Mouse (Mus musculus) hindbrain, embryonic 15.5 days (tissue): ENCODE measurements around the gene Tmc7. TPM values are rescaled to one million over a fixed set of nuclear protein-coding genes. Genes with fewer than 3 reads are reported as not detected.

ENCODE experiments used
- ATAC-seq: fragments of 200-750 bp; cut with Nextera tagmentation; 2 replicates; pipeline ENCODE4 v1.8.0; 2017; ENCODE audit warnings: low read depth, moderate number of reproducible peaks, moderate TSS enrichment; ENCODE audit not compliant: low FRiP score
- H3K27ac ChIP-seq: fragments of 300-500 bp; sonication (generic); replicated peaks from 2 replicates; pipeline ENCODE4 v1.5.1; 2015; ENCODE audit warnings: mild to moderate bottlenecking, inconsistent platforms
- H3K27me3 ChIP-seq: fragments of 300-500 bp; sonication (generic); 2 replicates; pipeline ENCODE4 v1.6.1; 2015; ENCODE audit warnings: control low read depth, inconsistent platforms
- H3K36me3 ChIP-seq: fragments of 300-500 bp; sonication (generic); 2 replicates; pipeline ENCODE4 v1.6.1; 2015; ENCODE audit warnings: control low read depth, inconsistent platforms
- H3K4me1 ChIP-seq: fragments of 300-500 bp; sonication (generic); replicated peaks from 2 replicates; pipeline ENCODE4 v1.6.1; 2015; ENCODE audit warnings: control low read depth, inconsistent platforms
- H3K4me2 ChIP-seq: fragments of 300-500 bp; sonication (generic); 2 replicates; pipeline ENCODE4 v1.6.1; 2015; ENCODE audit warnings: moderate library complexity, mild to moderate bottlenecking, inconsistent platforms
- H3K4me3 ChIP-seq: fragments of 300-500 bp; sonication (generic); 2 replicates; pipeline ENCODE4 v1.5.1; 2015; ENCODE audit warnings: mild to moderate bottlenecking, inconsistent platforms
- H3K9ac ChIP-seq: fragments of 300-500 bp; sonication (generic); 2 replicates; pipeline ENCODE4 v1.6.1; 2015; ENCODE audit warnings: inconsistent platforms
- H3K9me3 ChIP-seq: fragments of 300-500 bp; sonication (generic); 2 replicates; pipeline ENCODE4 v1.6.1; 2016; ENCODE audit warnings: control low read depth, inconsistent platforms
- WGBS: fragments of 180-500 bp; shearing (Covaris S2); methylation state at CpG from one replicate; pipeline ENCODE4 v1.1.7; 2015; 5-methylcytosine and 5-hydroxymethylcytosine counted together
- polyA plus RNA-seq: library from polyadenylated mRNA; unstranded; fragments of >200 nt; fragmentation: Nextera tagmentation; extraction: Ambion mirVana; gene quantifications from 2 replicates; pipeline ENCODE4 v1.2.1, GENCODE M21; 2015

Tmc7 gene
- polyA plus RNA-seq, 1 experiment from 2014 or later = 6.9 TPM

DNA sequence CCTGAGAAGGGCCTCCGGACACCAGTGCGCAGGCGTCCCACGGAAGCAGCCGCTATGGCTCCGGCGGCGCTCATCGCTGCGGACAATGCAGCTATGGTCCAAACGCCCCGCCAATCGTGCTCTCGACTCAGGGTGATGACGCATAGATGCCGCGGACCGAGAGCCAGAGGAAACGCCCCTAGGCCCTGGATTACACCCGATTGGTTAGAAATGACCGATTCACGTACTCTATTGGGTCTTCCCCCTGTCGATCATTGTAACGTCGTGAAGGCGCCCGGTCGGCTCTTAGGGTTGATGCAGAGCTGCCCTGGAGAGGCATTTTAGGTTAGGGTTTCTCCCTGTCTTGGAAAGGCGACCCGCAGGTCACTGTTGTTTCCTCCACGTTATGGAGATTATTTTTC lies 51.4 kb downstream of the Tmc7 start, which contains the start of gene Coq7:
Gene Coq7, minus strand, starts transcription at position 179 of the 401 bp plus-strand sequence.
- H3K4me2 ChIP-seq = peak within 1 kb of the TSS; percentile 69
- H3K9me3 ChIP-seq = no peaks in the 10 kb centered on the region
- H3K4me1 ChIP-seq = peaks cover 13% of the 10 kb centered on the region
- peak; percentile 100 for ATAC-seq
- H3K27me3 ChIP-seq = no peaks in the 10 kb centered on the region
- peak within 1 kb of the TSS; percentile 54 for H3K9ac ChIP-seq
- peak within 1 kb of the TSS; percentile 94 for H3K27ac ChIP-seq
- peak within 1 kb of the TSS; percentile 50 for H3K4me3 ChIP-seq
- WGBS = under 1% methylated on average over 31 of the region's 31 CpGs
- H3K36me3 ChIP-seq = 0 out of 2 replicates have a peak, but pooled peaks cover 3% of the 10 kb centered on the region

DNA sequence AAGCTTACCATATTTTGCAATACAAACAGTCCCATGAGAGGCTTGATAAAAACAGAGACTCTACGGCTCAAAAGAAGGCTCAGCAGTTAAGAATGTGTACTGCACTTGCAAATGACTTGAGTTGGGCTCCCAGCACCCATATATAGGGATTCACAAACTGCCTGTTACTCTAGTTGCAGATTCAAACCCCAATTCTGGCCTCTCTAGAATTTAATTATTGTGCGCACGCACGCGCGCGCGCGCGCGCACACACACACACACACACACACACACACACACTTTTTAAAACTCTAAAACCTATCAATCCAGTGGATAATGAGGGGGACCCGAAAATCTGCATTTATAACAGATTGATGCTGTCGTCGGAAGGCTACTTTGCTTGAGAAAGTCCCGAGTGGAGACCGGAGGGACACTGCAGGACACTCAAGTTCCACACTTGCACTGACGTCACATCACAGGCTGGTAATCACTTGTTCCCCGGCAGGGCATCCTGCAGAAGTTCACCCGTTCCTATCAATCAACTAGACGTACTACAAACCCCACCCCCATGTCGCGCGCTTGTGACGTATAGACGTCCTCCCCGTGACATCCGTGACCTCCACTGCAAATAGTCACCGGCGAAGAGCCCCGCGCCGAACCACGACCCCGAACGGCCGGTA lies 51.9 kb downstream of the Tmc7 start:
- WGBS = under 1% methylated on average over 36 of the region's 36 CpGs
- Histone ChIP-seq H3K27me3 (no peaks in the 10 kb centered on the region), H3K4me3 (peak overlapping the region; percentile 50), H3K4me2 (peak overlapping the region; percentile 69), H3K27ac (peak overlapping the region; percentile 94), H3K9me3 (no peaks in the 10 kb centered on the region), H3K36me3 (no peaks in the 10 kb centered on the region), H3K4me1 (peaks cover 13% of the 10 kb centered on the region), H3K9ac (peak overlapping the region; percentile 54)
- ATAC-seq = peak; percentile 97

DNA sequence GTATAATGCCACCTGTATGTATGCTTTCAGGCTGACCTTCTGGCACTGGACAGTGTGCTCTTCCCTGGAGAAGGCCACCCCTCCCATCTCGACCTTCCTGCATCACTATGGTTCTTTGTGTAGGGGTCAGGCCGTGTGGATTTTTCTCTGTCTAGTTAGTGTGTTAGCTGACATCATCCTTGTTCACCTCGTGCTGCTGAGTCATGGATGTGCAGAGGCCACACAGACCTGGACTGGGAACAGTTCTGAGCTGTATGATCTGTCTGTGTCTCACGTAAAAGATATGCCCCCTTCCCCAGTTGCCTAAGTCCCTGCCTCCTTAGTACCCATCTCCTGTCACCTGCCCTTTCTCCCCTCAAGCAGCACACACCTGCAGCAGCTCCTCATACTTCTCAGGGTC lies 57.6 kb downstream of the Tmc7 start:
- peaks cover 2% of the 10 kb centered on the region; the same call in 1 of the 2 replicates for H3K4me1 ChIP-seq
- 92% methylated on average over 4 of the region's 4 CpGs for WGBS

DNA sequence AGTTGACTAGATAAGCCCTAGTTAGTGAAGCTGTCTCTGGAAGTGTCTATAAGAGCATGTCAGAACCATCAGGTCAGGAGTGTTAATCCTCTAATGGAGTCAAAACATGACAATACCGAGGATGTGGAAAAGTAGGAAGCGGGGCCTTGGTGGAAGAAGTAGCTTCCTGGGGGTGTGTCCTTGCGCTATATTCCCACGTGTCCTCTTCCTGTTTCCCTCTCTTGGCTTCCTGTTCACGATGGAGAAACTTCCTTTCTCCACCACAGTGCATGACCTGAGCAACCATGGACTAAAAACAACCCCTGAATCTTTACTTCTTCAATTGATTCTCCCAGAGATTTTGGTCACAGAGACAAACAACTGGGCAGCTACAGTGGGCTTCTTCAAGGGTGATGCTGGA lies 62.5 kb downstream of the Tmc7 start:
- Histone ChIP-seq H3K36me3 (0 out of 2 replicates have a peak, but pooled peaks cover 5% of the 10 kb centered on the region), H3K4me3 (no peak overlapping the region), H3K9ac (no peak overlapping the region), H3K9me3 (no peaks in the 10 kb centered on the region), H3K4me2 (no peak overlapping the region), H3K27ac (no peak overlapping the region), H3K4me1 (peaks cover 6% of the 10 kb centered on the region; the same call in 1 of the 2 replicates), H3K27me3 (no peaks in the 10 kb centered on the region)
- 90% methylated on average over 5 of the region's 5 CpGs for WGBS
- no peak for ATAC-seq

More for the DNA sequence above, 57.6 kb downstream of the Tmc7 start:
- Histone ChIP-seq H3K9me3 (no peaks in the 10 kb centered on the region), H3K9ac (no peak overlapping the region), H3K27ac (no peak overlapping the region), H3K36me3 (0 out of 2 replicates have a peak, but pooled peaks cover 8% of the 10 kb centered on the region), H3K4me3 (no peak overlapping the region), H3K4me2 (no peak overlapping the region), H3K27me3 (no peaks in the 10 kb centered on the region)
- ATAC-seq = no peak

DNA sequence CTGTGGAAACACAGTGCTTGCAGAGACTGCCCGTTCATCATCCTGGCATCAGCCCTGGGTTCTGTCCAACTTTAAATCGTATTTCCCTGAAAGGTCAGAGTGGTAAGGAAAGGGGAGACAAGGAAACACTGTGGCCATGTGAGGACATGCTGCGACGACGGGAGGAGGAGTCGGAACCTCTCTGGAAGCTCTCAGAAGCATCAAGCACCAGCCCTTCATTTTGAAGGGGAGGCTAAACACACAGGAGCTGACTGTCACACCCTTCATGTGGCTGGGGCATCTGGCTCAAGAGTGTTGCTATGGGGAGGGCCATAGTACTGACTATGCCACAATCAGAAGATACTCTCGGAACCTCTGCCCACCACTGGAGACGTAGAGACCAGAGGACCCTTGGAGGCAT lies 64.9 kb downstream of the Tmc7 start:
- 83% methylated on average over 8 of the region's 8 CpGs for WGBS
- Histone ChIP-seq H3K36me3 (no peaks in the 10 kb centered on the region), H3K27ac (no peak overlapping the region), H3K4me3 (no peak overlapping the region), H3K27me3 (no peaks in the 10 kb centered on the region), H3K9ac (no peak overlapping the region), H3K4me2 (no peak overlapping the region), H3K4me1 (peaks cover 6% of the 10 kb centered on the region; the same call in 1 of the 2 replicates), H3K9me3 (no peaks in the 10 kb centered on the region)
- no peak for ATAC-seq

DNA sequence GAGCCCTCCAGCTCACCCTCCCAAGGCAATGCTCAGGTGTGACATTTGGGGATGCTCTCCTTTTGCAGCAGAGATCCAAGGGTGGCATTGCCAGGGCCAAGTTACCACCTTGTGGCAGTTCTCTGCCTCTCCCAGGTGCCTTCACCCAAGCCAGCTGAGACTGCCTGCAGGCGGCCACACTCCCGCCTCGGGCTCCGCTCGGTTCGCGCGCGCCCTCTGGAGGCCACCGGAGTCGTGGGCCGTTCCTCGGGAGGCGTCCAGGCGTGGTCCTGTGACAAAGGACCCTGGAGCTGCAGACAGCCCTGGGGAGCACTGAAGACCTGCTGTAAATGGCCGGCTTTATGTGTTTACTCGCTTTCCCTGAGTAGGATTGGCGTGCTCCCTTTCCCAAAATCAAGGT lies 65.8 kb downstream of the Tmc7 start:
- H3K27me3 ChIP-seq = no peaks in the 10 kb centered on the region
- H3K4me2 ChIP-seq = peak overlapping the region; percentile 27; the same call in 1 of the 2 replicates
- H3K4me1 ChIP-seq = peaks cover 6% of the 10 kb centered on the region; the same call in 1 of the 2 replicates
- 2% methylated on average over 18 of the region's 18 CpGs for WGBS
- ATAC-seq = peak; percentile 74; the same call in 1 of the 2 replicates
- no peaks in the 10 kb centered on the region for H3K36me3 ChIP-seq
- no peak overlapping the region for H3K4me3 ChIP-seq
- H3K27ac ChIP-seq = no peak overlapping the region
- no peaks in the 10 kb centered on the region for H3K9me3 ChIP-seq
- no peak overlapping the region for H3K9ac ChIP-seq

DNA sequence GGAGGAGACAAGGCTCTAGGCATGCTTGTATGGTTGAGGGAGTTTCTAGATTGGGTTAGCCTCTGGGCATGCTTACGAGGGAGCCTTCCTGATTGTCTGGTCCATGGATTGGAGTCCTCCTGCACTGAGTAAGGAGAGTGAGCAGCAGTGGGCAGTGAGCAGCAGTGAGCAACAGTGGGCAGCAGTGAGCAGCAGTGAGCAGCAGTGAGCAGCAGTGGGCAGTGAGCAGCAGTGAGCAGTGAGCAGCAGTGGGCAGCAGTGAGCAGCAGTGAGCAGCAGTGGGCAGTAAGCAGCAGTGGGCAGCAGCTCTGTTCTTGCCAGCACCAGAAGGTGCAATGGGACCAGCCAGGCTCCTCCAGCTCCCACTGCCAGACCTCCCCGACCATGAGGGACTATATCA lies 66.7 kb downstream of the Tmc7 start:
- WGBS = 71% methylated on average over 2 of the region's 2 CpGs
- H3K27ac ChIP-seq = no peak overlapping the region
- 0 out of 2 replicates have a peak, but pooled peaks have one; percentile 34 for ATAC-seq
- no peaks in the 10 kb centered on the region for H3K27me3 ChIP-seq
- H3K9ac ChIP-seq = no peak overlapping the region
- no peaks in the 10 kb centered on the region for H3K36me3 ChIP-seq
- no peak overlapping the region for H3K4me2 ChIP-seq
- no peaks in the 10 kb centered on the region for H3K9me3 ChIP-seq
- no peak overlapping the region for H3K4me3 ChIP-seq
- H3K4me1 ChIP-seq = peaks cover 6% of the 10 kb centered on the region; the same call in 1 of the 2 replicates

DNA sequence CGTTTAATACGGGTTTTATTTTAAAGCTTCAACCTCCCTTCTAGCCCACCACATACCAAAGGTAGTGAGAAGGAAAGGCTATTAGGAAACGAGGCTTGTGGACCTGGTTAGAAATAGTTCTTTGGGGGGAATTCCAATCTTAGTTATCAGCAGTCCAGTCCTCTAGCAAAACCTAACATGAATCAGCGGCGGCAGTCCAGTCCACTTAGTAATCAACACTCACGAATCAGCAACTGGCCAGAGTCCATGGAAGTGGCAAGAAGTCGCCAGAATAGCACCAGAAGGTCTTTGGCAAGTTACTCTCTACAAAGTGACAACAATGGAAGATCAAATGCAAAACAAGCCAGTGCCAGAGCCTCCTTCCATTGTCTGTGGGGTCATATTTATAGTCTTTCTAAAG lies 76.0 kb downstream of the Tmc7 start:
- WGBS = 79% methylated on average over 7 of the region's 7 CpGs
- Histone ChIP-seq H3K4me3 (no peak overlapping the region), H3K36me3 (no peaks in the 10 kb centered on the region), H3K27me3 (no peaks in the 10 kb centered on the region), H3K4me1 (no peaks in the 10 kb centered on the region), H3K27ac (no peak overlapping the region), H3K9ac (no peak overlapping the region), H3K9me3 (no peaks in the 10 kb centered on the region), H3K4me2 (no peak overlapping the region)
- ATAC-seq = no peak

DNA sequence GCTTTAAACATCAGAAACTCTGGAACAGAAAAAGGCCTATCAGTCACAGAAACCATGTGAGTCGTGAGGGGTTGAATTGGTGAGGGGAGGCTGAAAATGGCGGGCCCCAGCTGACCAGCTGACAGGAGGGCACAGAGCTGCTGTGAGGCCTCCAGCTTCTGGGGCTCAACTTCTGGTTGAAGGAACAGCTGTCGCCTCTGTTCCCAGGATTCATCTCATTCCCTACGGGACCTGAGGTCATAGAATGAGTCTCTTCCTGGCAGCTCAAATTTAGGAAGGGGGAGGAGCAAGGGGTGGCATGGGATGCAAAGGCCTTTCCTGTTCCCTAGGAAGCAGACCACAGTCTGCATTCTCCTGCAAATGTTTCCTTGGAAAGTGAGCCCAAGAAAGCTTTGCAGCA lies 80.7 kb downstream of the Tmc7 start:
- no peak overlapping the region for H3K27ac ChIP-seq
- H3K27me3 ChIP-seq = no peaks in the 10 kb centered on the region
- H3K4me1 ChIP-seq = no peaks in the 10 kb centered on the region
- no peak overlapping the region for H3K4me3 ChIP-seq
- H3K9me3 ChIP-seq = no peaks in the 10 kb centered on the region
- H3K9ac ChIP-seq = no peak overlapping the region
- no peak overlapping the region for H3K4me2 ChIP-seq
- no peak for ATAC-seq
- 79% methylated on average over 4 of the region's 4 CpGs for WGBS
- no peaks in the 10 kb centered on the region for H3K36me3 ChIP-seq

DNA sequence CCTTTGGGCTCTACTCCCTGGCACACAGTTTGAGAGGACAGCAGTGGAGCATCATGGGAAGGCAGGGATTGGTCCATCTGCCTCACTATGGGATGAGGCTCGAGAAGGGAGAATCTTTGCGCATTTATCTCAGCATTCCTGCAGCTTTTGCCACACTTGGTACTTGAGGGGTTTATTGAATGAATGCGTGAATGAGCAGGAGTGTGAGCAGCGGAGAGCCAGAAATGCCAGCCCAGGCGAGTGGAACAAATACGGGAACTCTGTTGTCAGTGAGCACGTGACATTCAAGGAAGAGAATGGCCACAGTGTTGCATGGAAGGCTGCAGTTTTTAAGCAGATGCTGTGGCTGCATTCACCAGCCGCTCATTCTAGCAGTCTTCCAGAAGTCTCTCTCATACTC lies 82.2 kb downstream of the Tmc7 start:
- Histone ChIP-seq H3K4me3 (no peak overlapping the region), H3K4me1 (no peaks in the 10 kb centered on the region), H3K36me3 (no peaks in the 10 kb centered on the region), H3K27me3 (no peaks in the 10 kb centered on the region), H3K9ac (no peak overlapping the region), H3K4me2 (0 out of 2 replicates have a peak overlapping the region, but pooled peaks have one; percentile 11), H3K9me3 (no peaks in the 10 kb centered on the region), H3K27ac (no peak overlapping the region)
- 62% methylated on average over 8 of the region's 8 CpGs for WGBS
- no peak for ATAC-seq

DNA sequence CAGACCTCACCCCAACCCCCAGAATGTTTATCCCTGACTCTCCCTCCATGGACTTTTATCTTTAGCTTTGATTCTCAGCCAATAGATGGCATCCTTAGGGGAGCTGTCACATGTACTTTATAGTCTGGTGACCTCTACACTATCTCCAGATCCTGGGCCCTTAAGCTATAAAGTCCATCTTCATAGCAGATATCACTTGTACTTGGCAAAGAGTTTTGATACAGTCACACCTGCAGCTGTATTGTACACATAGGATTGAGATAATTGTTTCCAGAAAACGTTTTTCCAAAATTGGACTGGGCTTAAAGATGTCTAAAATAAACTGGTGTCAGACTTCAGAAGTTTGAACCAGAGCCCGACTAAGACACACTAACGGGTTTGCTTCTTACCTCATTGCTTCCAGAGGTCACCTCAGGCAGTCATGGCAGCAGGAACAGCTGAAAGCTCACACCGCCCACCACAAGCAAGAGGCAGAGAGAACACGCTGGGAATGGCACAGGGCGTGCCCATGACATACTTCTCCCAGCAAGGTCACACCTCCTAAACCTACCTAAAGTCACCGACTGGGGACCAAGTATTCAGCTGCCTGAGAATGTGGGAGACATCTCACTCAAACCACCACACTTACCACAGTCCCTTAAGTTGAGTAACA lies 84.6 kb downstream of the Tmc7 start:
- no peak overlapping the region for H3K4me3 ChIP-seq
- 83% methylated on average over 7 of the region's 7 CpGs for WGBS
- H3K4me1 ChIP-seq = no peaks in the 10 kb centered on the region

DNA sequence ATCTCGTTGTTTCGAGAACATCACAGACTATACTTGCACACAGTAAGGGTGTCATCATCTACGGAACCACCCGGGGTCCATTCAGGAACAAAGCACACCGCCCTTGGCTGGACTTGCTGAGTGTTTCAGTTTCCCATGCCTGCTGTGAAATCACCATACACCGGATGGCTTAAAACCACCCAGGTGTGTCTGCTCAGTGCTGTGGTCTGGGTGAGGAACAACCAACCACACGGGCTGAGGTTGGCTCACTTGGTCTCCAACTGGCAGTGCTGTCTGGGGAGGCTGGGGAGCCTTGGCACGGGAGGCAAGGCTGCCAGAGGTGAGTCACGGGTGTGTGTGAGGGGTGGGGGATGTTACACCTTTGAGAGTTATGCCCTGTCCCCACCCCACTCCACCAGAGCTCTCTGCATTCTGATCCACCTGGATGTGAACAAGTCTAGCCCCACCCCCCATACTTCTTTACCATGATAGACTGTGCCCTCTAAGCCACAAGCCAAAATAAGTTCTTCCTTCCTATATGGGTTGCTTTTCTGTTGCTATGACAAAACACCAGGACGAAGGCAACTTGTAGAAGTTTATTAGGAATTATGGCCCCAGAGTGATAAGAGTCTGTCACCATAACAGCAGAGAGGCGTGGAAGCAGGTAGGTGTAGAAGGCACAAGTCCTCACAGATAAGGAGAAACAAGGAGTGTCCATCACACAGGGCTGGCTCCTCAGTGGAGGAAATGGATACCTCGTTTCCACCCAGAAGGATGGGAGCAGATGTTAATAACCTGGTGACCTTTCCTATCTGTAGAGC lies 85.4 kb downstream of the Tmc7 start:
- WGBS = 89% methylated on average over 12 of the region's 12 CpGs
- Histone ChIP-seq H3K4me3 (no peak overlapping the region), H3K27ac (no peak overlapping the region), H3K4me1 (no peaks in the 10 kb centered on the region), H3K9me3 (no peaks in the 10 kb centered on the region), H3K27me3 (0 out of 2 replicates have a peak, but pooled peaks cover 5% of the 10 kb centered on the region), H3K9ac (no peak overlapping the region), H3K4me2 (no peak overlapping the region), H3K36me3 (no peaks in the 10 kb centered on the region)
- ATAC-seq = no peak

More for the DNA sequence above, 84.6 kb downstream of the Tmc7 start:
- H3K27me3 ChIP-seq = no peaks in the 10 kb centered on the region
- H3K36me3 ChIP-seq = no peaks in the 10 kb centered on the region
- H3K9me3 ChIP-seq = no peaks in the 10 kb centered on the region
- ATAC-seq = no peak
- H3K9ac ChIP-seq = no peak overlapping the region
- H3K4me2 ChIP-seq = no peak overlapping the region
- no peak overlapping the region for H3K27ac ChIP-seq
